Mouse (Mus musculus): ENCODE data around the gene Tex38. TPM values are rescaled to one million over a fixed set of nuclear protein-coding genes. Genes with fewer than 3 reads are reported as not detected.

Gene Tex38
- polyA plus RNA-seq, 1 experiment from 2014 or later = 0.44 TPM

DNA sequence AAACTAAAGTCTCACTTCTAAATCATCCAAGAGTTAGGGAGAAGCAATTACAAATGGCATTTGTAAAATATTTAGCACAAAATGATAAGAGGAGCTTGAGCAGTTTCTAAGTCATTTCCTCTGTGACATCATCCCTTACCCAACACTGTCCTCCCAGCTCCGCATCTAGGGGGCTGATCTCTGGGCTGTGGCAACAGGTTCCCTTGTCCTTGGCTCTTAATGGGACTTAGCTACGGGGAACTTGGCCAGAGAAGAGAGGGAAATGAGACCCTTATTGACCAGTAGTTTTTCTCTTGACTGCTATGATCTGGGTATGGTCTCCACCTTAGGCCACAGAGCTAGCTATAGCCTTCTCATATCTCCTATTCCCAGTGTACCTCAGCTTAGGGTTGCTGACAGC is 44.5 kb upstream of the Tex38 start:
- Histone ChIP-seq H3K4me1 (replicated peaks; ENCODE audit: control insufficient read depth, insufficient read depth, low read length) (peaks cover 22% of the 10 kb centered on the region), H3K4me3 (ENCODE audit: low read depth, low read length) (no peak overlapping the region), H3K4me2 (replicated peaks; ENCODE audit: low read depth) (no peak overlapping the region), H3K9ac (ENCODE audit: low read depth, low read length) (no peak overlapping the region), H3K9me3 (ENCODE audit: control insufficient read depth) (no peaks in the 10 kb centered on the region), H3K27me3 (replicated peaks; ENCODE audit: control insufficient read depth, insufficient read depth, low read length) (no peaks in the 10 kb centered on the region), H3K36me3 (ENCODE audit: control insufficient read depth, insufficient read depth) (no peaks in the 10 kb centered on the region; the same call in 1 of the 2 replicates), H3K27ac (ENCODE audit: low read depth, low read length) (no peak overlapping the region)
- no peak for TF ChIP-seq CTCF (IDR thresholded peaks at IDR 0.05; ENCODE audit: low read depth)
- WGBS = 85% methylated on average over 2 of the region's 2 CpGs
- ATAC-seq = no peak

DNA sequence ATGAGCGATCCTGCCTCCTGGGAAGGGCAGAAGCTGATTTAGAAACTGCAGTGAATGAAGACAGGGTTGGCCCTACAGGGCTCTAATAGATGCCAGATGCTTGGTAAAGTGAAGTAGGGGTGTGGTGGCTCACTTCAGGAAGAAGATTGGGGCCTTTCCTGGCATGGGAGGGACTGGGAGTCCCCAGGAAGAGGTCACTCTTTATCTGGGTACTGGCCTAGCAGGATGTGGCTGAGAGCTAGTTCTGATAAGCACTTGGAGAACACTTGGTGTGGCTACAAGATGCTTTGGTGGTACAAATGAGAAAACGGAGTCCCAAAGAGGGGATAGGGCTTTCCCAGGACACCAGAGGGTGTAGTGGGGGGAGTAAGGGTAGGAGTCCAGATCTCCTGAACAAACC is 43.4 kb upstream of the Tex38 start:
- Histone ChIP-seq H3K4me1 (replicated peaks; ENCODE audit: control insufficient read depth, insufficient read depth, low read length) (peaks cover 22% of the 10 kb centered on the region; the same call in 1 of the 2 replicates), H3K9me3 (ENCODE audit: control insufficient read depth) (no peaks in the 10 kb centered on the region), H3K4me3 (ENCODE audit: low read depth, low read length) (no peak overlapping the region), H3K27me3 (replicated peaks; ENCODE audit: control insufficient read depth, insufficient read depth, low read length) (no peaks in the 10 kb centered on the region), H3K4me2 (replicated peaks; ENCODE audit: low read depth) (no peak overlapping the region), H3K9ac (ENCODE audit: low read depth, low read length) (peak overlapping the region; percentile 17; the same call in 1 of the 2 replicates), H3K27ac (ENCODE audit: low read depth, low read length) (no peak overlapping the region), H3K36me3 (ENCODE audit: control insufficient read depth, insufficient read depth) (0 out of 2 replicates have a peak, but pooled peaks cover 3% of the 10 kb centered on the region)
- TF ChIP-seq CTCF (IDR thresholded peaks at IDR 0.05; ENCODE audit: low read depth) = no peak
- 67% methylated on average over 2 of the region's 2 CpGs for WGBS
- ATAC-seq = no peak

DNA sequence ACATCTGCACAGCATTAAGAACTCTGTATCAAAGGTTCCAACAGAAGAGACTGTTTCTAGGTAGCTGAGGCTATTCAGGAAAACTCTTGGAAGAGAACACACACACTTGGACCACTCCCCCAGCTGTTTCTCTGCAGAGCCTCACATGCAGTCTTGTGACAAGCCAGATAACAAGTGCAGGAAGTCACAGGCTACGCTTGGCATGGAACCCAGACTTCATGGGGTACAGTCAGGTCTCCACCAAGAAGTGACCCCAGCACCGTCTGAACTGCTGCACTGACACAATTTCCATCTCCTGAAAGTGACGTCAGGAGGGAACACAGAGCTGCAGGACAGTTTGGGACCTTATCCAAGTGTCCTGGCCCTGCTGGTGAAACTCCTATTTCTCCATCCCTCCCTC is 41.1 kb upstream of the Tex38 start:
- H3K27me3 ChIP-seq (replicated peaks; ENCODE audit: control insufficient read depth, insufficient read depth, low read length) = no peaks in the 10 kb centered on the region
- H3K27ac ChIP-seq (ENCODE audit: low read depth, low read length) = peak overlapping the region; percentile 46
- no peak for TF ChIP-seq CTCF (IDR thresholded peaks at IDR 0.05; ENCODE audit: low read depth)
- no peaks in the 10 kb centered on the region for H3K9me3 ChIP-seq (ENCODE audit: control insufficient read depth)
- no peak overlapping the region for H3K4me3 ChIP-seq (ENCODE audit: low read depth, low read length)
- 0 out of 2 replicates have a peak, but pooled peaks cover 17% of the 10 kb centered on the region for H3K4me1 ChIP-seq (replicated peaks; ENCODE audit: control insufficient read depth, insufficient read depth, low read length)
- H3K4me2 ChIP-seq (replicated peaks; ENCODE audit: low read depth) = no peak overlapping the region
- WGBS = 59% methylated on average over 3 of the region's 3 CpGs
- H3K9ac ChIP-seq (ENCODE audit: low read depth, low read length) = no peak overlapping the region
- ATAC-seq = 0 out of 2 replicates have a peak, but pooled peaks have one; percentile 34
- H3K36me3 ChIP-seq (ENCODE audit: control insufficient read depth, insufficient read depth) = 0 out of 2 replicates have a peak, but pooled peaks cover 8% of the 10 kb centered on the region

DNA sequence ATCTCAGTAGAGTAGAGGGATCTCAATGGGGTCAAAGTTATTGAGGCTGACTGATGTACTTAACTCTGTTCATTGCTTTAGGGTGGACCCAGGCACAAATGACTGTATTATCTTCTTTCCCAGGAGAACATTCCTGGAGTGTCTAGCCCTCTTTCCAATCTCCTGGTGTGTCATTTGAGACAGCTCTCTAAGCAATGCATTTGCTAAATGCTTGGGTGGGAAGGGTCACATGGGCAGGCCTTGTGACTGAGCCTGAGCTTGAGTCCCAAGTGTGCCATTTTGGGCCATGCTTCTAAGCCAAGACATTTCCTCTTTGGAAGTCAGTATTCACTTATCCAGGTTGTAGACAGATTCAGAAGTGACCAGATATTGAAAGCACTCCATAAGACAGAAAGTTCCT is 40.6 kb upstream of the Tex38 start:
- Histone ChIP-seq H3K4me3 (ENCODE audit: low read depth, low read length) (no peak overlapping the region), H3K4me2 (replicated peaks; ENCODE audit: low read depth) (no peak overlapping the region), H3K36me3 (ENCODE audit: control insufficient read depth, insufficient read depth) (peaks cover 9% of the 10 kb centered on the region; the same call in 1 of the 2 replicates), H3K9me3 (ENCODE audit: control insufficient read depth) (no peaks in the 10 kb centered on the region), H3K27me3 (replicated peaks; ENCODE audit: control insufficient read depth, insufficient read depth, low read length) (no peaks in the 10 kb centered on the region), H3K4me1 (replicated peaks; ENCODE audit: control insufficient read depth, insufficient read depth, low read length) (0 out of 2 replicates have a peak, but pooled peaks cover 17% of the 10 kb centered on the region), H3K9ac (ENCODE audit: low read depth, low read length) (no peak overlapping the region), H3K27ac (ENCODE audit: low read depth, low read length) (no peak overlapping the region)
- TF ChIP-seq CTCF (IDR thresholded peaks at IDR 0.05; ENCODE audit: low read depth) = no peak
- no peak for ATAC-seq

DNA sequence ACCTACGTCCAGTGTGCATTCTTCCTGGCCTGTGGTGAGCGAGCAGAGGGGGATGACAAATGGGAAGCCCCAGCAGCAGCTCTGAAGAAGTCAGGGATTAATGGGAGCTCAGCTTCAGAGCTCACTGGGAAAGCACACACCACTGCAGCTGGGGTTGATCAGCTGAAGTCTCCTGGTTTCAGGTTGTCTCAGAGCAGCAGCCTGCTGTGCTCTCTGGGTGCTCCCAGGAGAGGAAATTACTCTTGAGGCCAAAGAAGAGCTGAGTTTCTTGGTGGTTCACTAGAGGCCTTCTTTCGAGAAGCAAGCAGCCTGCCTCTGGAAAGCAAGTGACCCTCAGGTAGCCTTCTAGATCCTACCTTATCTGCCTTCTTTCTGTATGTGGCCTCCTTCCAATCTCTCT is 40.1 kb upstream of the Tex38 start:
- TF ChIP-seq CTCF (IDR thresholded peaks at IDR 0.05; ENCODE audit: low read depth) = no peak
- H3K4me2 ChIP-seq (replicated peaks; ENCODE audit: low read depth) = no peak overlapping the region
- H3K27me3 ChIP-seq (replicated peaks; ENCODE audit: control insufficient read depth, insufficient read depth, low read length) = no peaks in the 10 kb centered on the region
- H3K36me3 ChIP-seq (ENCODE audit: control insufficient read depth, insufficient read depth) = peaks cover 13% of the 10 kb centered on the region; the same call in 1 of the 2 replicates
- no peaks in the 10 kb centered on the region for H3K9me3 ChIP-seq (ENCODE audit: control insufficient read depth)
- H3K4me1 ChIP-seq (replicated peaks; ENCODE audit: control insufficient read depth, insufficient read depth, low read length) = 0 out of 2 replicates have a peak, but pooled peaks cover 17% of the 10 kb centered on the region
- ATAC-seq = no peak
- WGBS = 65% methylated on average over 3 of the region's 3 CpGs
- no peak overlapping the region for H3K4me3 ChIP-seq (ENCODE audit: low read depth, low read length)
- no peak overlapping the region for H3K9ac ChIP-seq (ENCODE audit: low read depth, low read length)
- no peak overlapping the region for H3K27ac ChIP-seq (ENCODE audit: low read depth, low read length)

DNA sequence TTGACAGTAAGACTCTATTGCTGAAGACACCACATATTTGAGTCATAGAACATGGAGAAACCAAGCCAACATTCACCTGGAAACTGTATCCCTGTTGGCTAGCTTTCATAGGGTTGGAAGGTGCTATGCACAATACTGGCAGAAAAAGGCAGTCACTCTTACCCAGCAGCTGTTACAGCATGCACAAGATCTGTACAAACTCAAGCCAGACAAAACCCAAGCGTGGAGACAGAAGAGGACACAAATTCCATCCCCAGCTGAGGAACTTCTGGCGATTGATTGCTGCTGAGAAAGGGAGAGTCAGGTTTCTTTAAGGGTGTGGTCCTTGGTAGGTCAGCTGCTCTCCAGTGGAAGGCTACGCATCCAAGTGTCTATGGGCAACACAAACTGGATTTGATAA is 39.4 kb upstream of the Tex38 start:
- no peaks in the 10 kb centered on the region for H3K9me3 ChIP-seq (ENCODE audit: control insufficient read depth)
- 0 out of 2 replicates have a peak, but pooled peaks cover 17% of the 10 kb centered on the region for H3K4me1 ChIP-seq (replicated peaks; ENCODE audit: control insufficient read depth, insufficient read depth, low read length)
- no peak for ATAC-seq
- no peak overlapping the region for H3K4me2 ChIP-seq (replicated peaks; ENCODE audit: low read depth)
- WGBS = 62% methylated on average over 3 of the region's 3 CpGs
- no peak overlapping the region for H3K9ac ChIP-seq (ENCODE audit: low read depth, low read length)
- H3K27me3 ChIP-seq (replicated peaks; ENCODE audit: control insufficient read depth, insufficient read depth, low read length) = no peaks in the 10 kb centered on the region
- TF ChIP-seq CTCF (IDR thresholded peaks at IDR 0.05; ENCODE audit: low read depth) = no peak
- H3K36me3 ChIP-seq (ENCODE audit: control insufficient read depth, insufficient read depth) = peaks cover 13% of the 10 kb centered on the region; the same call in 1 of the 2 replicates
- no peak overlapping the region for H3K27ac ChIP-seq (ENCODE audit: low read depth, low read length)
- no peak overlapping the region for H3K4me3 ChIP-seq (ENCODE audit: low read depth, low read length)

All from intestine, postnatal 0 days (tissue).